Mouse (Mus musculus) ES-E14 (cell line): ENCODE measurements at regions not wholly inside any gene's neighbourhood (a gene's known extent, or its start where the extent isn't known, plus 50 kb on each side); places are given as distances from the start of the nearest gene placed in this dataset.

ENCODE experiments used
- ZC3H11A ChIP-seq: IDR thresholded peaks from 2 replicates; pipeline ENCODE4 v1.6.1; 2012; ENCODE audit warnings: low read depth, mild to moderate bottlenecking, inconsistent platforms, low read length, borderline replicate concordance
- ZNF384 ChIP-seq: IDR thresholded peaks from 2 replicates; pipeline ENCODE4 v1.6.1; 2012; ENCODE audit warnings: low read depth, low read length, inconsistent platforms

GRCm38 (mm10) chr13:31728862-31729261, 77.6 kb upstream of the Foxc1 start:
- TF ChIP-seq ZNF384: no peak
- TF ChIP-seq ZC3H11A: no peak
